Mouse (Mus musculus) embryo, embryonic 11.5 days (tissue): ENCODE measurements around the gene Ndufb5.
"Not testable (repeated sequence)": the region's sequence is repeated elsewhere in the genome, so short reads cannot be mapped to it uniquely, and the experiment has no call there.

ENCODE experiments used
- DNase-seq: peaks from one replicate; pipeline ENCODE4 v3.0.0-alpha.2; 2012; ENCODE audit warnings: low read depth, low spot score

Gene Ndufb5

GRCm38 (mm10) chr3:32725951-32726350, 10.8 kb upstream of the Ndufb5 start:
- no peak for DNase-seq

GRCm38 (mm10) chr3:32727861-32728260, 8.9 kb upstream of the Ndufb5 start:
- DNase-seq: no peak

- no peak for DNase-seq
These were observed 424 bp downstream of the Ndufb5 start, which contains the start of gene Mrpl47 for GRCm38 (mm10) chr3:32737172-32737655. Mrpl47 (minus strand) TSS chr3:32737605.

GRCm38 (mm10) chr3:32738549-32738948, 1.8 kb downstream of the Ndufb5 start:
- no peak for DNase-seq

- no peak for DNase-seq
These were observed 5.5 kb downstream of the Ndufb5 start for GRCm38 (mm10) chr3:32742276-32742780.

GRCm38 (mm10) chr3:32745001-32745400, 8.2 kb downstream of the Ndufb5 start:
- DNase-seq: no peak

GRCm38 (mm10) chr3:32745426-32745825, 8.6 kb downstream of the Ndufb5 start:
- DNase-seq: not testable (repeated sequence)

- no peak for DNase-seq
These were observed 11.6 kb downstream of the Ndufb5 start for GRCm38 (mm10) chr3:32748384-32748783.

- no peak for DNase-seq
These were observed 13.2 kb downstream of the Ndufb5 start for GRCm38 (mm10) chr3:32749820-32750579.

- no peak for DNase-seq
These were observed 17.7 kb downstream of the Ndufb5 start for GRCm38 (mm10) chr3:32754384-32754915.

GRCm38 (mm10) chr3:32759212-32759611, 22.4 kb downstream of the Ndufb5 start:
- no peak for DNase-seq

GRCm38 (mm10) chr3:32762962-32763361, 26.2 kb downstream of the Ndufb5 start:
- no peak for DNase-seq

- DNase-seq: no peak
These were observed 27.1 kb downstream of the Ndufb5 start for GRCm38 (mm10) chr3:32763902-32764301.

GRCm38 (mm10) chr3:32770781-32771180, 34.0 kb downstream of the Ndufb5 start:
- DNase-seq: no peak
